Comparison of ENCODE assay signal across 14 mouse cellular contexts in genomic region chr9:35467264-35467817, GRCm38 (mm10). TPM values are rescaled to one million over a fixed set of nuclear protein-coding genes. Genes with fewer than 3 reads are reported as not detected.
DNase-seq lines count a peak whose midpoint lies in the region; ATAC-seq lines count a peak whose summit lies in the region.
"Had no signal": no experiment of that assay in that cellular context is flagged by ENCODE, and none has a peak within 500 bp of the region (broad histone marks: within the 10 kb centered on the region; RNA-seq: fewer than 3 reads in every experiment).

No protein-coding gene starts in this region.

- peaks cover 59% of the 10 kb centered on the region for H3K36me3 ChIP-seq in embryonic facial prominence, embryonic 14.5 days (ENCODE audit: control insufficient read depth, insufficient read depth, low read length)
- H3K36me3 ChIP-seq in embryonic facial prominence, embryonic 10.5 days (replicated peaks): peaks cover 67% of the 10 kb centered on the region
- H3K36me3 ChIP-seq in intestine, embryonic 14.5 days (ENCODE audit: control insufficient read depth, insufficient read depth, low read length): peaks cover 38% of the 10 kb centered on the region

- H3K9ac ChIP-seq in embryonic facial prominence, embryonic 14.5 days (ENCODE audit: low read depth, low read length): no peak overlapping the region
- H3K9ac ChIP-seq in intestine, embryonic 14.5 days (ENCODE audit: low read length): no peak overlapping the region

- 55% methylated on average over 8 of the region's 8 CpGs for WGBS in embryonic facial prominence, embryonic 14.5 days
- 75% methylated on average over 8 of the region's 8 CpGs for WGBS in embryonic facial prominence, embryonic 10.5 days
- WGBS in intestine, embryonic 14.5 days: 42% methylated on average over 8 of the region's 8 CpGs

- DNase-seq in embryonic facial prominence, embryonic 14.5 days (ENCODE audit: low spot score): peak; percentile 50
- no peak for DNase-seq in embryonic facial prominence, embryonic 10.5 days (ENCODE audit: low spot score)
- peak; percentile 78 for DNase-seq in 416B (ENCODE audit: low read depth)
- no peak for DNase-seq in intestine, embryonic 14.5 days (ENCODE audit: low spot score)
- DNase-seq in lung, postnatal 14 days: peak; percentile 9
- no peak for DNase-seq in thymus, postnatal 0 days (ENCODE audit: low spot score)
- DNase-seq in right cerebral cortex, adult 18-20 months: no peak
- no peak for DNase-seq in layer of hippocampus, adult 8-10 months (ENCODE audit: low spot score in 2 of 2)
- DNase-seq: cerebellum, adult 18-20 months had no signal

- no peak overlapping the region for H3K4me3 ChIP-seq in embryonic facial prominence, embryonic 14.5 days (ENCODE audit: low read depth, low read length)
- no peak overlapping the region for H3K4me3 ChIP-seq in embryonic facial prominence, embryonic 10.5 days
- H3K4me3 ChIP-seq in intestine, embryonic 14.5 days (ENCODE audit: low read depth, low read length): no peak overlapping the region
- H3K4me3 ChIP-seq: heart, adult 2 months had no signal

- no peaks in the 10 kb centered on the region for H3K27me3 ChIP-seq in embryonic facial prominence, embryonic 14.5 days (replicated peaks; ENCODE audit: control insufficient read depth, insufficient read depth, low read length)
- no peaks in the 10 kb centered on the region for H3K27me3 ChIP-seq in embryonic facial prominence, embryonic 10.5 days (replicated peaks; ENCODE audit: low read depth, poor library complexity, severe bottlenecking)
- no peaks in the 10 kb centered on the region for H3K27me3 ChIP-seq in intestine, embryonic 14.5 days (replicated peaks; ENCODE audit: control insufficient read depth, insufficient read depth, low read length)

- no peaks in the 10 kb centered on the region for H3K9me3 ChIP-seq in embryonic facial prominence, embryonic 14.5 days (ENCODE audit: control insufficient read depth, low read length)
- no peaks in the 10 kb centered on the region for H3K9me3 ChIP-seq in embryonic facial prominence, embryonic 10.5 days
- H3K9me3 ChIP-seq in intestine, embryonic 14.5 days (ENCODE audit: control insufficient read depth, low read length): no peaks in the 10 kb centered on the region

- no peak overlapping the region for H3K27ac ChIP-seq in embryonic facial prominence, embryonic 14.5 days (replicated peaks; ENCODE audit: low read depth, low read length)
- no peak overlapping the region for H3K27ac ChIP-seq in embryonic facial prominence, embryonic 10.5 days (replicated peaks)
- H3K27ac ChIP-seq in intestine, embryonic 14.5 days (ENCODE audit: low read depth): peak overlapping the region; percentile 7; the same call in 1 of the 2 replicates
- H3K27ac ChIP-seq: heart, adult 2 months; macrophage had no signal

- peak; percentile 35; the same call in 1 of the 2 replicates for ATAC-seq in embryonic facial prominence, embryonic 14.5 days (ENCODE audit: low read depth)
- peak; percentile 75; the same call in 1 of the 2 replicates for ATAC-seq in intestine, embryonic 14.5 days (replicated peaks; ENCODE audit: low FRiP score, low TSS enrichment, low read depth)
- ATAC-seq: inflammation-experienced regulatory T-cells, adult 6 months had no signal

- no peaks in the 10 kb centered on the region for H3K4me1 ChIP-seq in embryonic facial prominence, embryonic 14.5 days (ENCODE audit: control insufficient read depth, insufficient read depth, low read length)
- H3K4me1 ChIP-seq in embryonic facial prominence, embryonic 10.5 days: no peaks in the 10 kb centered on the region
- 0 out of 2 replicates have a peak, but pooled peaks cover 4% of the 10 kb centered on the region for H3K4me1 ChIP-seq in intestine, embryonic 14.5 days (replicated peaks; ENCODE audit: control insufficient read depth, insufficient read depth, low read length)

- H3K4me2 ChIP-seq in embryonic facial prominence, embryonic 14.5 days (ENCODE audit: low read depth, low read length): no peak overlapping the region
- H3K4me2 ChIP-seq in intestine, embryonic 14.5 days (ENCODE audit: low read length): no peak overlapping the region

RNA-seq across cellular contexts. Expression of gene Cdon, which starts 46.4 kb away (rescaled TPM):
- polyA plus RNA-seq in embryonic facial prominence, embryonic 14.5 days (2014; fragmentation: Nextera tagmentation; extraction: Ambion mirVana): 15.8 and 19.7 TPM in 2 replicates
- 9.1 and 9.9 TPM in 2 replicates for polyA plus RNA-seq in embryonic facial prominence, embryonic 10.5 days (2016; fragmentation: Nextera tagmentation; extraction: Ambion mirVana)
- 9.3 and 11.5 TPM in 2 replicates for polyA plus RNA-seq in intestine, embryonic 14.5 days (2014; fragmentation: Nextera tagmentation; extraction: Ambion mirVana)
- polyA plus RNA-seq in thymus, postnatal 0 days (2015; fragmentation: Nextera tagmentation; extraction: Ambion mirVana): 1.5 and 2.0 TPM in 2 replicates
- total RNA-seq in layer of hippocampus, adult 8-10 months (2022): 10 to 100 TPM; 12.6 to 13.9 (median 13.9) TPM

RNA-seq across cellular contexts. Expression of gene Gm1113, which starts 50.7 kb away (rescaled TPM):
- not detected in 2 replicates for polyA plus RNA-seq in embryonic facial prominence, embryonic 14.5 days (2014; fragmentation: Nextera tagmentation; extraction: Ambion mirVana)
- polyA plus RNA-seq in embryonic facial prominence, embryonic 10.5 days (2016; fragmentation: Nextera tagmentation; extraction: Ambion mirVana): not detected in 2 replicates
- polyA plus RNA-seq in intestine, embryonic 14.5 days (2014; fragmentation: Nextera tagmentation; extraction: Ambion mirVana): not detected in 2 replicates
- polyA plus RNA-seq in thymus, postnatal 0 days (2015; fragmentation: Nextera tagmentation; extraction: Ambion mirVana): 0.07 TPM in 1 of 2 replicates, not detected in the other
- not detected for total RNA-seq in layer of hippocampus, adult 8-10 months (2022)
- total RNA-seq: heart, adult 2 months had no signal
- polyA plus RNA-seq: heart, adult 2 months; inflammation-experienced regulatory T-cells, adult 6 months; limb, embryonic 11.5 days; macrophage; neural tube, embryonic 14.5 days had no signal

Comparison
In these comparisons a context has a peak if more than half of its experiments do, and no peak if none do; other contexts are left out.
1. DNase-seq: peak in embryonic facial prominence, embryonic 14.5 days (single experiment), 416B (single experiment) and lung, postnatal 14 days (single experiment); none in embryonic facial prominence, embryonic 10.5 days (single experiment), intestine, embryonic 14.5 days (single experiment), thymus, postnatal 0 days (single experiment), right cerebral cortex, adult 18-20 months (single experiment) and layer of hippocampus, adult 8-10 months (0 of 2).